Mouse (Mus musculus) stomach, postnatal 0 days (tissue): ENCODE results near the gene Dbt. TPM values are rescaled to one million over a fixed set of nuclear protein-coding genes. Genes with fewer than 3 reads are reported as not detected.

Experiments
- ATAC-seq: fragments of 200-750 bp; cut with Nextera tagmentation; 2 replicates; pipeline ENCODE4 v1.8.0; 2017; ENCODE audit not compliant: low FRiP score, low TSS enrichment
- DNase-seq: peaks from one replicate; pipeline ENCODE4 v3.0.0-alpha.2; 2016; ENCODE audit warnings: low spot score
- H3K27ac ChIP-seq: fragments of 300-500 bp; sonication (generic); replicated peaks from 2 replicates; pipeline ENCODE4 v1.5.1; 2014; ENCODE audit warnings: mild to moderate bottlenecking, control low read depth
- H3K27me3 ChIP-seq: fragments of 300-500 bp; sonication (generic); 2 replicates; pipeline ENCODE4 v1.6.1; 2014; ENCODE audit warnings: low read length; ENCODE audit not compliant: control insufficient read depth, insufficient read depth
- H3K36me3 ChIP-seq: fragments of 300-500 bp; sonication (generic); 2 replicates; pipeline ENCODE4 v1.6.1; 2014; ENCODE audit warnings: low read length, mixed read lengths; ENCODE audit not compliant: control insufficient read depth, insufficient read depth
- H3K4me1 ChIP-seq: fragments of 300-500 bp; sonication (generic); replicated peaks from 2 replicates; pipeline ENCODE4 v1.6.1; 2014; ENCODE audit warnings: antibody characterized with exemption; ENCODE audit not compliant: control insufficient read depth, insufficient read depth
- H3K4me2 ChIP-seq: fragments of 300-500 bp; sonication (generic); replicated peaks from 2 replicates; pipeline ENCODE4 v1.6.1; 2014; ENCODE audit warnings: low read depth, mild to moderate bottlenecking, control low read depth, moderate library complexity
- H3K4me3 ChIP-seq: fragments of 300-500 bp; sonication (generic); 2 replicates; pipeline ENCODE4 v1.5.1; 2014; ENCODE audit warnings: low read depth, low read length, control low read depth
- H3K9ac ChIP-seq: fragments of 300-500 bp; sonication (generic); 2 replicates; pipeline ENCODE4 v1.6.1; 2014; ENCODE audit warnings: mild to moderate bottlenecking, low read length, control low read depth, mixed read lengths
- H3K9me3 ChIP-seq: fragments of 300-500 bp; sonication (generic); 2 replicates; pipeline ENCODE4 v1.6.1; 2016; ENCODE audit warnings: low read length; ENCODE audit not compliant: control insufficient read depth
- CTCF ChIP-seq: IDR thresholded peaks from 2 replicates; pipeline ENCODE4 v1.5.1; 2016; ENCODE audit warnings: antibody characterized with exemption, low read depth, mild to moderate bottlenecking, moderate library complexity
- EP300 ChIP-seq: optimal IDR thresholded peaks from 2 replicates; pipeline ENCODE3; 2016; ENCODE audit warnings: antibody characterized with exemption
- WGBS: fragments of 180-500 bp; shearing (Covaris S2); extraction: QIAGEN DNeasy Blood & Tissue Kit; methylation state at CpG from one replicate; pipeline ENCODE4 v1.1.7; 2014; 5-methylcytosine and 5-hydroxymethylcytosine counted together
- polyA plus RNA-seq: library from polyadenylated mRNA; unstranded; fragments of >200 nt; fragmentation: Nextera tagmentation; extraction: Ambion mirVana; gene quantifications from 2 replicates; pipeline ENCODE4 v1.2.1, GENCODE M21; 2015

Dbt gene
- polyA plus RNA-seq, 1 experiment from 2014 or later, result 11.1 TPM

GRCm38 (mm10) chr3:116530826-116531225 lies 18.0 kb downstream of the Dbt start:
- H3K27me3 ChIP-seq, result no peaks in the 10 kb centered on the region
- H3K9ac ChIP-seq, result no peak overlapping the region
- DNase-seq (no peak), ATAC-seq (no peak)
- H3K27ac ChIP-seq, result no peak overlapping the region
- no peak overlapping the region for H3K4me2 ChIP-seq
- 57% methylated on average over 4 of the region's 4 CpGs for WGBS
- H3K4me1 ChIP-seq, result no peaks in the 10 kb centered on the region
- H3K36me3 ChIP-seq, result peaks cover 5% of the 10 kb centered on the region; the same call in 1 of the 2 replicates
- no peaks in the 10 kb centered on the region for H3K9me3 ChIP-seq
- TF ChIP-seq CTCF (no peak), EP300 (no peak)
- no peak overlapping the region for H3K4me3 ChIP-seq

- H3K4me2 ChIP-seq, result no peak overlapping the region
- no peaks in the 10 kb centered on the region for H3K27me3 ChIP-seq
- DNase-seq (peak; percentile 29), ATAC-seq (no peak)
- H3K27ac ChIP-seq, result no peak overlapping the region
- WGBS, result 37% methylated on average over 16 of the region's 16 CpGs
- peaks cover 5% of the 10 kb centered on the region for H3K36me3 ChIP-seq
- H3K9me3 ChIP-seq, result no peaks in the 10 kb centered on the region
- no peak overlapping the region for H3K9ac ChIP-seq
- H3K4me1 ChIP-seq, result no peaks in the 10 kb centered on the region
- no peak overlapping the region for H3K4me3 ChIP-seq
- TF ChIP-seq CTCF, result no peak
- TF ChIP-seq EP300, result no peak
Observed at GRCm38 (mm10) chr3:116536428-116537199, 23.7 kb downstream of the Dbt start.

GRCm38 (mm10) chr3:116537200-116537573 lies 24.3 kb downstream of the Dbt start:
- ATAC-seq, result 0 out of 2 replicates have a peak, but pooled peaks have one; percentile 15
- no peak for TF ChIP-seq CTCF
- no peak for TF ChIP-seq EP300
- no peaks in the 10 kb centered on the region for H3K27me3 ChIP-seq
- H3K9ac ChIP-seq, result no peak overlapping the region
- H3K9me3 ChIP-seq, result no peaks in the 10 kb centered on the region
- WGBS, result 63% methylated on average over 6 of the region's 6 CpGs
- peaks cover 5% of the 10 kb centered on the region for H3K36me3 ChIP-seq
- DNase-seq, result no peak
- no peak overlapping the region for H3K4me3 ChIP-seq
- no peak overlapping the region for H3K27ac ChIP-seq
- no peak overlapping the region for H3K4me2 ChIP-seq
- no peaks in the 10 kb centered on the region for H3K4me1 ChIP-seq

- TF ChIP-seq EP300 (no peak), CTCF (no peak)
- Histone ChIP-seq H3K4me2 (no peak overlapping the region), H3K36me3 (no peaks in the 10 kb centered on the region; the same call in 1 of the 2 replicates), H3K27me3 (no peaks in the 10 kb centered on the region), H3K4me1 (no peaks in the 10 kb centered on the region), H3K4me3 (no peak overlapping the region), H3K9me3 (no peaks in the 10 kb centered on the region), H3K27ac (no peak overlapping the region), H3K9ac (no peak overlapping the region)
- WGBS, result 72% methylated on average over 2 of the region's 2 CpGs
- DNase-seq (no peak), ATAC-seq (no peak)
Observed at GRCm38 (mm10) chr3:116542070-116542469, 29.2 kb downstream of the Dbt start.

GRCm38 (mm10) chr3:116542532-116542931 lies 29.7 kb downstream of the Dbt start:
- ATAC-seq (no peak), DNase-seq (no peak)
- Histone ChIP-seq H3K27me3 (no peaks in the 10 kb centered on the region), H3K27ac (no peak overlapping the region), H3K9me3 (no peaks in the 10 kb centered on the region), H3K4me3 (no peak overlapping the region), H3K4me1 (no peaks in the 10 kb centered on the region), H3K36me3 (no peaks in the 10 kb centered on the region; the same call in 1 of the 2 replicates), H3K4me2 (no peak overlapping the region), H3K9ac (no peak overlapping the region)
- 70% methylated on average over 3 of the region's 3 CpGs for WGBS
- no peak for TF ChIP-seq EP300
- no peak for TF ChIP-seq CTCF

GRCm38 (mm10) chr3:116547430-116547829 lies 34.6 kb downstream of the Dbt start:
- H3K36me3 ChIP-seq, result peaks cover 10% of the 10 kb centered on the region; the same call in 1 of the 2 replicates
- ATAC-seq (no peak), DNase-seq (no peak)
- WGBS, result 83% methylated on average over 5 of the region's 5 CpGs
- no peaks in the 10 kb centered on the region for H3K27me3 ChIP-seq
- no peak overlapping the region for H3K4me2 ChIP-seq
- no peak overlapping the region for H3K27ac ChIP-seq
- H3K4me3 ChIP-seq, result no peak overlapping the region
- TF ChIP-seq CTCF (no peak), EP300 (no peak)
- H3K4me1 ChIP-seq, result no peaks in the 10 kb centered on the region
- H3K9ac ChIP-seq, result no peak overlapping the region
- H3K9me3 ChIP-seq, result no peaks in the 10 kb centered on the region
